Mouse (Mus musculus) adrenal gland, adult 18-20 months (tissue): ENCODE results near the gene Gm9913. TPM values are rescaled to one million over a fixed set of nuclear protein-coding genes. Genes with fewer than 3 reads are reported as not detected.

Experiments used
- DNase-seq, 2 experiments: peaks; one replicate each; pipeline ENCODE4 v3.0.0; 2021 to 2022; ENCODE audit warnings: low spot score in 2 of 2
- total RNA-seq, 2 experiments: library from RNA; stranded (reverse); gene quantifications; 1 replicate in 1 of 2; 2 replicates in 1 of 2; pipeline ENCODE4 v1.2.3; 2021

Gm9913 gene
- total RNA-seq, 2 experiments from 2014 or later = 0.16 TPM; not detected in 1

DNA sequence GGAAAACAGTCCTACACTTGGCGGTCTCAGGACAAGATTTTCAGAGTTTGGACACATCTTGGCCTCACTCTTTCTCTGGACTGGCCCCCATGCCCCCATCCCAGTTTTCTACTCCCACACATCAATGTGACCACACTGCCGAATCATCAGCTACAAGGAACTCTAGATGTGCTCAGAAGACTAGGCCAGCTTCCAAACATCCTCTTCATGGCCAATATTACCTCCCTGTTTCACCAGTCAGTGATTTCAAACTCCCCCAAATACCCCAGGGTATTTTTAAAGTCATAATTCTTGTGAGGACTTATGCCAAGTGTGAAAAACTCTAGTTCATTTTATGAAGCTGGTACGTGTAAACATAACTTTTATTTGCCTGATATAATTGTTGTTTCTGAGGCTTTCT is 40.1 kb downstream of the Gm9913 start:
- DNase-seq = no peak

DNA sequence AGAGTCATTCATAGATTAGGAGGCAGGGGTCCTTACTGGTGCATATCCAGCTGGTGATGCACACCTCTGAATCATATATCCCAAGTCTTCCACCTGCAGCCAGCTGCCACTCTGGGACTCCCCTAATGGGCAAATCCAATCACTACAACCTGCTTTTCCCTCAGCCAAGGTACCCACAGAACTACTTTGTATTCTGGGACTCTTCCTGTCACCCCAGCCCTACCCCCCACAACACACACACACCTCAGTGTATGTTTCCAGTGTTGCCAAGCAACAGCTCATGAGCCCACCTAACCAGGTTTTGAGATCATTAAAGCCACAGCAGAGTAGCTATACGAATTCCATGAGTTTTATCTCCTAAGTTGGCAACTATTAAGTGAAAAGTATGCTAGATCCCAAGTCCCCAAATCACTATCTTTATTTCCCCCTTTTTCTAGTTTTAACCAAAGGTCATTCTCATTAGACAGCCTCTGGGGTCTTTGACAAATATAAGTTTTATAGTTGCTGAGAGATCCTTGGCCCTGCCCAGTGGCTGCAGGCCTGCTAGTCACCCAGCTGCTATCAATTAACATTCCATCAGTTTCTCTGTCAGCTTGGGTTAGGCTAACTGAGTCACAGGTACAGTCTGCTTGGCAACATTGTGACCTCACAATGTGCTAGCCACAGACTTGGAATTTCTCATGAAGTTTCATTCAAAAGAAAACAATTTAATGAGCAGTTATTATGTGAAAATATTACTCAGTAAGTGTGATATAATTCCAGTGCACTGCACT is 44.1 kb downstream of the Gm9913 start:
- DNase-seq = no peak

DNA sequence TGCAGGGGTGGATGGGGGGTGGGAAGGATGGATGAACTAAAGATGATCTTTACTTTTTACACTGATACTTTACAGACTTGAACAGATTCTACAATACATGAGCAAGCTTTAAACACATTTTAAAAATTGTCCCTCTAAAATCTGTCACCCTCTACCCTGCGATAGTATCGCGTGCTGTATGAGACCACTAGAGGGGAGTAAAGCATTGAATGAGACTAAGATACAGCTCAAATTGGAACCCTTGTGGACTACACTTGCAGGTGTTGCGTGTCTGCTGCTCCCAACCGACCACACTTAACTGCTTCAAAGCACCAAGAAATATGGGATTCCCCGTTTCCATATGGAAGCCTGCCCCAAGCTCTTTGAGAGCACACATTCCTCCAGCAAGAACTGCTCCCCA is 50.9 kb downstream of the Gm9913 start:
- no peak for DNase-seq

Other genes starting within 250 kb of the Gm9913 start
- gene Fbn1, start 2.9 kb downstream of the Gm9913 start, total RNA-seq = 10 to 100 TPM; 12.8 to 35.3 TPM
- gene Cep152, start 120.0 kb downstream of the Gm9913 start, total RNA-seq = 1 to 10 TPM; 2.7 to 2.9 TPM
- 100 to 1,000 TPM; 108 to 126 TPM for gene Eid1, start 168.0 kb downstream of the Gm9913 start, total RNA-seq
- 1 to 10 TPM; 2.8 to 3.0 TPM for gene Shc4, start 219.1 kb downstream of the Gm9913 start, total RNA-seq